11 mouse cellular contexts compared by ENCODE assay signal in genomic region chr11:114884380-114885100, GRCm38 (mm10). TPM values are rescaled to one million over a fixed set of nuclear protein-coding genes. Genes with fewer than 3 reads are reported as not detected.
DNase-seq lines count a peak whose midpoint lies in the region; ATAC-seq and TF ChIP-seq lines count a peak whose summit lies in the region.
"Had no signal": no experiment of that assay in that cellular context is flagged by ENCODE, and none has a peak within 500 bp of the region (broad histone marks: within the 10 kb centered on the region; RNA-seq: fewer than 3 reads in every experiment).

No protein-coding gene starts in this region.

- no peaks in the 10 kb centered on the region for H3K27me3 ChIP-seq in kidney, embryonic 16.5 days (ENCODE audit: insufficient read depth, low read length)
- H3K27me3 ChIP-seq in heart, embryonic 13.5 days (replicated peaks) = no peaks in the 10 kb centered on the region
- no peaks in the 10 kb centered on the region for H3K27me3 ChIP-seq in liver, postnatal 0 days (ENCODE audit: insufficient read depth, low read length)
- no peaks in the 10 kb centered on the region for H3K27me3 ChIP-seq in forebrain, embryonic 14.5 days (replicated peaks; ENCODE audit: control insufficient read depth, insufficient read depth, low read length)
- H3K27me3 ChIP-seq: intestine, embryonic 15.5 days had no signal

- no peaks in the 10 kb centered on the region for H3K36me3 ChIP-seq in kidney, embryonic 16.5 days (ENCODE audit: insufficient read depth, low read length)
- H3K36me3 ChIP-seq in heart, embryonic 13.5 days = no peaks in the 10 kb centered on the region
- no peaks in the 10 kb centered on the region for H3K36me3 ChIP-seq in liver, postnatal 0 days (replicated peaks; ENCODE audit: insufficient read depth, low read length)
- no peaks in the 10 kb centered on the region for H3K36me3 ChIP-seq in forebrain, embryonic 14.5 days (ENCODE audit: control insufficient read depth, insufficient read depth, low read length)
- H3K36me3 ChIP-seq: intestine, embryonic 15.5 days had no signal

- DNase-seq in kidney, adult 8-10 months = peak; percentile 60 to 73
- DNase-seq in cerebellum, adult 9-11 months = peak; percentile 69
- DNase-seq in liver, postnatal 0 days = no peak
- no peak for DNase-seq in forebrain, embryonic 14.5 days (ENCODE audit: low spot score)
- DNase-seq: gastrocnemius, postnatal 10 days had no signal

- WGBS in kidney, embryonic 16.5 days = 88% methylated on average over 4 of the region's 4 CpGs
- WGBS in heart, embryonic 13.5 days = 56% methylated on average over 4 of the region's 4 CpGs
- WGBS in liver, postnatal 0 days (ENCODE audit: insufficient replicate concordance) = 52% methylated on average over 4 of the region's 4 CpGs
- 78% methylated on average over 4 of the region's 4 CpGs for WGBS in forebrain, embryonic 14.5 days

- no peaks in the 10 kb centered on the region for H3K9me3 ChIP-seq in kidney, embryonic 16.5 days (ENCODE audit: low read length)
- H3K9me3 ChIP-seq in heart, embryonic 13.5 days = no peaks in the 10 kb centered on the region
- no peaks in the 10 kb centered on the region for H3K9me3 ChIP-seq in liver, postnatal 0 days (ENCODE audit: low read length)
- no peaks in the 10 kb centered on the region for H3K9me3 ChIP-seq in forebrain, embryonic 14.5 days (replicated peaks; ENCODE audit: control insufficient read depth, low read length)
- H3K9me3 ChIP-seq: intestine, embryonic 15.5 days had no signal

- H3K4me1 ChIP-seq in kidney, embryonic 16.5 days (ENCODE audit: insufficient read depth, low read length) = no peaks in the 10 kb centered on the region
- peaks cover 8% of the 10 kb centered on the region for H3K4me1 ChIP-seq in heart, embryonic 13.5 days
- peaks cover 15% of the 10 kb centered on the region for H3K4me1 ChIP-seq in liver, postnatal 0 days (ENCODE audit: insufficient read depth)
- no peaks in the 10 kb centered on the region for H3K4me1 ChIP-seq in forebrain, embryonic 14.5 days (ENCODE audit: control insufficient read depth, insufficient read depth, low read length)
- H3K4me1 ChIP-seq: intestine, embryonic 15.5 days had no signal

- H3K4me2 ChIP-seq in kidney, embryonic 16.5 days (replicated peaks; ENCODE audit: low read depth, low read length) = no peak overlapping the region
- H3K4me2 ChIP-seq in heart, embryonic 13.5 days = no peak overlapping the region
- H3K4me2 ChIP-seq in liver, postnatal 0 days (ENCODE audit: low read depth, low read length) = no peak overlapping the region
- H3K4me2 ChIP-seq in forebrain, embryonic 14.5 days (ENCODE audit: low read length) = no peak overlapping the region
- H3K4me2 ChIP-seq: intestine, embryonic 15.5 days; midbrain, embryonic 11.5 days had no signal

- TF ChIP-seq CTCF in liver, postnatal 0 days (IDR thresholded peaks at IDR 0.05; ENCODE audit: low read depth) = no peak

- no peak for TF ChIP-seq EP300 in liver, postnatal 0 days (IDR thresholded peaks at IDR 0.05; ENCODE audit: low read depth)

- ATAC-seq in kidney, embryonic 16.5 days (ENCODE audit: low FRiP score, low TSS enrichment) = no peak
- ATAC-seq in heart, embryonic 13.5 days (ENCODE audit: extremely low read depth, insufficient number of reproducible peaks, low FRiP score, low TSS enrichment) = no peak
- ATAC-seq in liver, postnatal 0 days = 0 out of 2 replicates have a peak, but pooled peaks have one; percentile 25
- ATAC-seq in frontal cortex, adult (ENCODE audit: low TSS enrichment) = no peak
- ATAC-seq in forebrain, embryonic 14.5 days = no peak
- ATAC-seq: intestine, embryonic 15.5 days had no signal

- H3K27ac ChIP-seq in kidney, embryonic 16.5 days (ENCODE audit: low read length) = no peak overlapping the region
- peak overlapping the region; percentile 1; the same call in 1 of the 2 replicates for H3K27ac ChIP-seq in heart, embryonic 13.5 days (replicated peaks)
- peak overlapping the region; percentile 39; the same call in 1 of the 2 replicates for H3K27ac ChIP-seq in liver, postnatal 0 days (ENCODE audit: low read depth)
- H3K27ac ChIP-seq in forebrain, embryonic 14.5 days (ENCODE audit: low read depth, low read length) = no peak overlapping the region
- H3K27ac ChIP-seq: intestine, embryonic 15.5 days had no signal

- no peak overlapping the region for H3K9ac ChIP-seq in kidney, embryonic 16.5 days (replicated peaks; ENCODE audit: low read length)
- no peak overlapping the region for H3K9ac ChIP-seq in heart, embryonic 13.5 days
- no peak overlapping the region for H3K9ac ChIP-seq in liver, postnatal 0 days (replicated peaks)
- no peak overlapping the region for H3K9ac ChIP-seq in forebrain, embryonic 14.5 days (ENCODE audit: low read length)
- H3K9ac ChIP-seq: intestine, embryonic 15.5 days had no signal

- no peak overlapping the region for H3K4me3 ChIP-seq in kidney, embryonic 16.5 days (ENCODE audit: low read length)
- H3K4me3 ChIP-seq in heart, embryonic 13.5 days = no peak overlapping the region
- no peak overlapping the region for H3K4me3 ChIP-seq in liver, postnatal 0 days (ENCODE audit: low read depth, low read length)
- no peak overlapping the region for H3K4me3 ChIP-seq in forebrain, embryonic 14.5 days (ENCODE audit: low read depth, low read length)
- H3K4me3 ChIP-seq: intestine, embryonic 15.5 days had no signal

RNA-seq across cellular contexts. Expression of gene Cd300a, which starts 5.3 kb away (rescaled TPM):
- 1.8 and 2.2 TPM in 2 replicates for polyA plus RNA-seq in kidney, embryonic 16.5 days (2015; fragmentation: Nextera tagmentation; extraction: Ambion mirVana)
- 0.82 and 1.4 TPM in 2 replicates for polyA plus RNA-seq in heart, embryonic 13.5 days (2015; fragmentation: Nextera tagmentation; extraction: Ambion mirVana)
- 7.7 and 9.7 TPM in 2 replicates for polyA plus RNA-seq in liver, postnatal 0 days (2015; fragmentation: Nextera tagmentation; extraction: Ambion mirVana)
- polyA plus RNA-seq in forebrain, embryonic 14.5 days (2014; fragmentation: Nextera tagmentation; extraction: Ambion mirVana) = 0.73 and 1.0 TPM in 2 replicates

RNA-seq across cellular contexts. Expression of gene Gprc5c, which starts 33.6 kb away (rescaled TPM):
- polyA plus RNA-seq in kidney, embryonic 16.5 days (2015; fragmentation: Nextera tagmentation; extraction: Ambion mirVana) = 153 and 162 TPM in 2 replicates
- polyA plus RNA-seq in heart, embryonic 13.5 days (2015; fragmentation: Nextera tagmentation; extraction: Ambion mirVana) = 20.6 and 20.7 TPM in 2 replicates
- 23.2 and 24.9 TPM in 2 replicates for polyA plus RNA-seq in liver, postnatal 0 days (2015; fragmentation: Nextera tagmentation; extraction: Ambion mirVana)
- polyA plus RNA-seq in forebrain, embryonic 14.5 days (2014; fragmentation: Nextera tagmentation; extraction: Ambion mirVana) = 4.4 and 5.4 TPM in 2 replicates

RNA-seq across cellular contexts. Expression of gene Cd300lb, which starts 49.6 kb away (rescaled TPM):
- polyA plus RNA-seq in kidney, embryonic 16.5 days (2015; fragmentation: Nextera tagmentation; extraction: Ambion mirVana) = 0.32 and 0.37 TPM in 2 replicates
- 0.45 and 0.49 TPM in 2 replicates for polyA plus RNA-seq in heart, embryonic 13.5 days (2015; fragmentation: Nextera tagmentation; extraction: Ambion mirVana)
- 1.8 and 2.5 TPM in 2 replicates for polyA plus RNA-seq in liver, postnatal 0 days (2015; fragmentation: Nextera tagmentation; extraction: Ambion mirVana)
- polyA plus RNA-seq in forebrain, embryonic 14.5 days (2014; fragmentation: Nextera tagmentation; extraction: Ambion mirVana) = 0.07 TPM in 1 of 2 replicates, not detected in the other
- polyA plus RNA-seq: limb, embryonic 11.5 days had no signal

Comparison
In these comparisons a context has a peak if more than half of its experiments do, and no peak if none do; other contexts are left out.
1. DNase-seq: peak in kidney, adult 8-10 months (2 of 2) and cerebellum, adult 9-11 months (single experiment); none in liver, postnatal 0 days (single experiment) and forebrain, embryonic 14.5 days (single experiment).
2. H3K27ac ChIP-seq: peak in heart, embryonic 13.5 days (single experiment) and liver, postnatal 0 days (single experiment); none in kidney, embryonic 16.5 days (single experiment) and forebrain, embryonic 14.5 days (single experiment).